Mouse (Mus musculus): ENCODE results near the gene Cadm2.

- TF ChIP-seq POLR2A (IDR thresholded peaks at IDR 0.05; ENCODE audit: extremely low read depth, insufficient read depth, low read length) (no peak), CTCF (IDR thresholded peaks at IDR 0.05; ENCODE audit: low read depth, low read length) (no peak)
Observed at GRCm38 (mm10) chr16:66643606-66644005, 977.1 kb downstream of the Cadm2 start.
